ENCODE assay signal across 18 mouse cellular contexts in the genomic region with DNA sequence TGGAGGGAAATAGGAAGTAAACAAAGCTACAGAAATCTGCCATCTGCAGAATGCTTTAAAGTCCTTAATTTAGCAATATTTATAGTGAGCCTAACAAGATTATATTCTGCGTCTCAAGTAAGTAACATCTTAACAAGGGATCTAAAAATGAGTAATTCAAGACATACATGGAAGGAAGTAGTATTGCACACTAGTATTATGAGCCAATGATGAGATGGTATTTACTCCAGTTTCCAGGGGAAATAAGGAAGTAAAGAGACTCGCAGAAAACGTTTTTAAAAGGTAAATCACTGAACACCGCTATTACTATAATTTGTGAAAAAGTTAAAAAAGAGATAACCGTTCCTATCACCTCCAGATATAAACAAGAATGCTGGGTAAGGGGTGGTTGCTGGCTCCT.
"Had no signal": no experiment of that assay in that cellular context is flagged by ENCODE, and none has a peak within 500 bp of the region (broad histone marks: within the 10 kb centered on the region; RNA-seq: fewer than 3 reads in every experiment).

No protein-coding gene starts in this region.

- H3K36me3 ChIP-seq: liver, embryonic 15.5 days; lung, embryonic 15.5 days; midbrain, embryonic 15.5 days; neural tube, embryonic 13.5 days; neural tube, embryonic 15.5 days; stomach, embryonic 15.5 days had no signal

- H3K4me2 ChIP-seq: liver, embryonic 15.5 days; lung, embryonic 15.5 days; midbrain, embryonic 11.5 days; midbrain, embryonic 13.5 days; midbrain, embryonic 15.5 days; neural tube, embryonic 13.5 days; neural tube, embryonic 15.5 days; stomach, embryonic 15.5 days had no signal

- H3K27me3 ChIP-seq: liver, embryonic 15.5 days; lung, embryonic 15.5 days; midbrain, embryonic 13.5 days; midbrain, embryonic 15.5 days; neural tube, embryonic 13.5 days; neural tube, embryonic 15.5 days; stomach, embryonic 15.5 days had no signal

- H3K27ac ChIP-seq: liver, embryonic 15.5 days; lung, embryonic 15.5 days; midbrain, embryonic 13.5 days; midbrain, embryonic 15.5 days; neural tube, embryonic 13.5 days; neural tube, embryonic 15.5 days; stomach, embryonic 15.5 days; stomach, postnatal 0 days had no signal

- H3K4me3 ChIP-seq: liver, embryonic 15.5 days; lung, embryonic 15.5 days; midbrain, embryonic 13.5 days; midbrain, embryonic 15.5 days; myocyte; neural tube, embryonic 13.5 days; neural tube, embryonic 15.5 days; stomach, embryonic 15.5 days had no signal

- H3K9ac ChIP-seq: liver, embryonic 15.5 days; liver, postnatal 0 days; lung, embryonic 15.5 days; midbrain, embryonic 13.5 days; midbrain, embryonic 15.5 days; neural tube, embryonic 13.5 days; neural tube, embryonic 15.5 days; stomach, embryonic 15.5 days had no signal

- H3K9me3 ChIP-seq: liver, embryonic 15.5 days; lung, embryonic 15.5 days; midbrain, embryonic 13.5 days; midbrain, embryonic 15.5 days; neural tube, embryonic 13.5 days; neural tube, embryonic 15.5 days; stomach, embryonic 15.5 days had no signal

- ATAC-seq: liver, postnatal 0 days; lung, postnatal 0 days; midbrain, embryonic 13.5 days; midbrain, embryonic 15.5 days had no signal

- H3K4me1 ChIP-seq: lung, embryonic 15.5 days had no signal

- DNase-seq: liver, postnatal 0 days; lung, adult 2 months; lung, postnatal 4 days; right cerebral cortex, postnatal 14 days; thymus, adult 2 months; thymus, postnatal 25 days; thymus, postnatal 4 days had no signal
